Mouse (Mus musculus) liver, embryonic 12.5 days (tissue): Measurements from ENCODE around the gene Slco3a1. TPM values are rescaled to one million over a fixed set of nuclear protein-coding genes. Genes with fewer than 3 reads are reported as not detected.
A peak's percentile ranks its signal among the peaks of the same experiment; 100 is the strongest.

Experiments
- ATAC-seq: fragments of 200-750 bp; cut with Nextera tagmentation; 2 replicates; pipeline ENCODE4 v1.8.0; 2017; ENCODE audit warnings: moderate number of reproducible peaks, mild to moderate bottlenecking, moderate library complexity
- H3K27ac ChIP-seq: fragments of 300-500 bp; sonication (generic); 2 replicates; pipeline ENCODE4 v1.5.1; 2016; ENCODE audit warnings: mild to moderate bottlenecking
- H3K27me3 ChIP-seq: fragments of 300-500 bp; sonication (generic); replicated peaks from 2 replicates; pipeline ENCODE4 v1.6.1; 2016; ENCODE audit warnings: mild to moderate bottlenecking, moderate library complexity
- H3K36me3 ChIP-seq: fragments of 300-500 bp; sonication (generic); 2 replicates; pipeline ENCODE4 v1.6.1; 2016; ENCODE audit warnings: mild to moderate bottlenecking, moderate library complexity
- H3K4me1 ChIP-seq: fragments of 300-500 bp; sonication (generic); 2 replicates; pipeline ENCODE4 v1.6.1; 2016
- H3K4me2 ChIP-seq: fragments of 300-500 bp; sonication (generic); 2 replicates; pipeline ENCODE4 v1.6.1; 2016; ENCODE audit warnings: mild to moderate bottlenecking, moderate library complexity
- H3K4me3 ChIP-seq: fragments of 300-500 bp; sonication (generic); 2 replicates; pipeline ENCODE4 v1.5.1; 2016; ENCODE audit warnings: mild to moderate bottlenecking, moderate library complexity
- H3K9ac ChIP-seq: fragments of 300-500 bp; sonication (generic); 2 replicates; pipeline ENCODE4 v1.6.1; 2016; ENCODE audit warnings: mild to moderate bottlenecking, moderate library complexity
- H3K9me3 ChIP-seq: fragments of 300-500 bp; sonication (generic); replicated peaks from 2 replicates; pipeline ENCODE4 v1.6.1; 2016; ENCODE audit warnings: mild to moderate bottlenecking, moderate library complexity
- WGBS: fragments of 180-500 bp; shearing (Covaris S2); methylation state at CpG from one replicate; pipeline ENCODE4 v1.1.7; 2016; ENCODE audit not compliant: insufficient replicate concordance; 5-methylcytosine and 5-hydroxymethylcytosine counted together
- polyA plus RNA-seq: library from polyadenylated mRNA; unstranded; fragments of >200 nt; fragmentation: Nextera tagmentation; extraction: Ambion mirVana; gene quantifications from 2 replicates; pipeline ENCODE4 v1.2.1, GENCODE M21; 2016

The Slco3a1 gene
- 2.1 and 2.8 TPM in 2 replicates for polyA plus RNA-seq

DNA sequence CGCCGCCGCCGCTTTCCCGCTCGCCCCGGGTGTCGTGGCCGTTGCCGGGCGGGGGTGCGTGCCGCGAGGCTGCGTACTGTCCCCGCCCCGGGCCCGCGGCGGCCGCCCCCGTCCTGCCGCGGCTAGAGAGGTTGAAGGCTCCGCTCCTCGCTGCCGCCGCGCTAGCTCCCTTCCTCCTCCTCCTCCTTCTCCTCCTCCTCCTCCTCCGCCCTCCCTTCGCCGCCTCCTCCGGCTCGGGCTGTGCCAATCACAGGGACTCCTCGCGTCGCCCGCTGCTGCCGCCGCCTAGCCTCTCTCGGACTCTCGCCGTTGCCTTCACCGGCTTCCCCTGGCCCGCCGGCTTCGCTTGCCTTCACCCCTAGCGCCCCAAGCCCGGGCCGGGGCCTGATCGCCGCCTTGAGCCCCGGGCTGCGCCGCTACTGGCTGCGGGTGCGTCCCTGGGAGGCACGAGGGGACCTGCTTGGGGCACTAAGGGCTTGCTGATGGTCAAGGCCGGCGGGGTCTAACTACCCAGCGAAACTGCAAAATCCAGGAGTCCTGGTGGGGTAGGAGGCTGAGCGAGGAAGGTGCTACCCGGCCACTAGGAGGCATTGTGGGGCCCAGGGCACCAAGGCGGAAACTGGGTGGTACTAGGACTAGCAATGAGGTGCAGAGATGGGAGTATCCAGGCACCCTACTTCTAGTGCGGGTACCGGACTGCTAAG, at the start of gene Slco3a1:
Gene Slco3a1 (minus strand): TSS at position 173 of the 704 bp plus-strand sequence.
- H3K27me3 ChIP-seq = peaks cover 60% of the 10 kb centered on the region
- H3K4me2 ChIP-seq = peak within 1 kb of the TSS; percentile 80
- peak; percentile 73 for ATAC-seq
- no peaks in the 10 kb centered on the region for H3K36me3 ChIP-seq
- peak within 1 kb of the TSS; percentile 60 for H3K4me3 ChIP-seq
- peaks cover 10% of the 10 kb centered on the region; the same call in 1 of the 2 replicates for H3K4me1 ChIP-seq
- no peak within 1 kb of the TSS for H3K27ac ChIP-seq
- no peaks in the 10 kb centered on the region for H3K9me3 ChIP-seq
- H3K9ac ChIP-seq = peak within 1 kb of the TSS; percentile 52; the same call in 1 of the 2 replicates
- WGBS = 2% methylated on average over 51 of the region's 66 CpGs

DNA sequence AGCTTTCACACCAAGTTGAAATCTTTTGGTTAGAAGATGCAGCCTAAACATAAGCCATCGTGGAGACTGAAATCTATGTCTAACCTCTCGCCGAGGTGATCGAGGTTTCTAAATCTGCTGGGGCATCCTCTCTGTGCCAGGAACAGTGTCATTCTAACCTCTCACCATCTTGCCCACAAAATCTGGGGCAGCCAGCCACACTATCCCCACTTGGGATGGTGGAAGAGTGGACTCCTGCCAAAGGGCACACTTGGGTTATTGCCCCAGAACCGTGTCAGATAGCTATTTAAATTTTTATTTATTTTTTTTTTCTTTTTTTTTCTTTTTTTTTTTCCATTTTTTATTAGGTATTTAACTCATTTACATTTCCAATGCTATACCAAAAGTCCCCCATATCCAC, 46.4 kb upstream of the Slco3a1 start:
- Histone ChIP-seq H3K36me3 (no peaks in the 10 kb centered on the region), H3K9ac (no peak overlapping the region), H3K4me3 (no peak overlapping the region), H3K4me2 (no peak overlapping the region), H3K4me1 (no peaks in the 10 kb centered on the region), H3K9me3 (no peaks in the 10 kb centered on the region), H3K27me3 (no peaks in the 10 kb centered on the region), H3K27ac (no peak overlapping the region)
- 77% methylated on average over 5 of the region's 5 CpGs for WGBS
- ATAC-seq = no peak

DNA sequence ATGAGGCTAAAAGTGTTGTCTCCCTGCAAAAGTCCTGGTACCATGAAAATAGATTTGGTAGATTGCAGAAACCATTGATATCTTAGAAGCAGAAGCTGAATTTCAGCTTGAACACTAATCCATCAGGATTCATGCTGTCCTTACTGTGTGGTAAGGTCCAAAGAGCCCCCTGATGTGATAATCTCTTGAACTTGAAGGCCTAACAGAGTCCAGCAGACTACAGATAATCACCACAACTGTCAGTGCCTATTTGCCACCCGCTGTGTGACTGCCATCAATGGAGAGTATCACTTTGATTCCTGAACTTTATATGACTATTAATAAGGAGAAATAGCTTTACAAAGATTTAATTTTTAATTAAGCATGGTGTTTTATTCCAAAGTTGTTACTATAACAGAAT, 24.8 kb upstream of the Slco3a1 start:
- Histone ChIP-seq H3K4me1 (no peaks in the 10 kb centered on the region), H3K4me3 (no peak overlapping the region), H3K4me2 (no peak overlapping the region), H3K27ac (no peak overlapping the region), H3K36me3 (no peaks in the 10 kb centered on the region), H3K9me3 (no peaks in the 10 kb centered on the region), H3K27me3 (no peaks in the 10 kb centered on the region), H3K9ac (no peak overlapping the region)
- ATAC-seq = no peak
- 60% methylated on average over 1 of the region's 1 CpGs for WGBS

DNA sequence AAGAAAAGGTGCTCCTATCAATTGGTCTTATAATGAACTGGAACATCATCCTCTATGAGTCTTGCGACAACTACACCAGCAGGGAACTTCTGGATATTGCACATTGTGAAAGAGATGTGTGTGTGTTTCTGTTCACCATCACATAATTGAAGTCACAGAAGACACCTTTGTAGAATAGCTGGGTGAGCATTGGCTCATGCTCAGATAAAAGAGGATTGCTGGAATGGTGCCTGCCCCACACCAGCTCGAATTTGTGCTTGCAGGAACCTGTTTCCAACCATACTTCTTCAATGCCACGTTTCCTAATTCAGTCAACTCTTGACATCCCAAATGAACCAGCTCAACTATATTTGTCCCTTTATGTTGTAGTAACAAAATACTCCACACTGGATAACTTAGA, 21.1 kb upstream of the Slco3a1 start:
- H3K4me1 ChIP-seq = no peaks in the 10 kb centered on the region
- no peak overlapping the region for H3K27ac ChIP-seq
- H3K4me3 ChIP-seq = no peak overlapping the region
- ATAC-seq = no peak
- H3K36me3 ChIP-seq = no peaks in the 10 kb centered on the region
- H3K27me3 ChIP-seq = no peaks in the 10 kb centered on the region
- WGBS = 54% methylated on average over 3 of the region's 3 CpGs
- no peaks in the 10 kb centered on the region for H3K9me3 ChIP-seq
- H3K4me2 ChIP-seq = no peak overlapping the region
- H3K9ac ChIP-seq = no peak overlapping the region

DNA sequence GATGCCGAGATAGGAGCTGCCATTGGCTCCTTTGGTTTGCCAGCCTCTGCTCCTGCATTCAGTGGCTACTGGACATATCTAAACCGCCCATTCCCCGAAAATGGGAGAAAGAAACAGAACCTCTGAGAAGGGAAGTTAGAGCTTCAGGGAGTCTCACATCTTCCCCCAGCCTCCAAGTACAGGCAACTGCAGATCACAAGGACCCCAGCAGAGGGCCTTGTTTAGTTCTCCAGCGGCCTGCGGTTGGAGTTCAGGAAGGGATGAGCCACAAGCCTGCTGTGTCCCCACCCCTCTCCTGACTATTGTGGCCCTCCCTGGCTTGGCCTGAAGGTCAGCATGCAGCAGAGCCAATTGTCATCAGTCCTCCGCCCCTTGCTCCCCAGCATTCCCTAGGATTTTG, 836 bp upstream of the Slco3a1 start:
- H3K4me3 ChIP-seq = peak overlapping the region; percentile 60; the same call in 1 of the 2 replicates
- ATAC-seq = peak; percentile 24; the same call in 1 of the 2 replicates
- H3K4me1 ChIP-seq = peaks cover 9% of the 10 kb centered on the region; the same call in 1 of the 2 replicates
- peaks cover 60% of the 10 kb centered on the region for H3K27me3 ChIP-seq
- 12% methylated on average over 6 of the region's 6 CpGs for WGBS
- H3K9me3 ChIP-seq = no peaks in the 10 kb centered on the region
- H3K9ac ChIP-seq = no peak overlapping the region
- H3K36me3 ChIP-seq = no peaks in the 10 kb centered on the region
- H3K27ac ChIP-seq = no peak overlapping the region
- H3K4me2 ChIP-seq = peak overlapping the region; percentile 80

DNA sequence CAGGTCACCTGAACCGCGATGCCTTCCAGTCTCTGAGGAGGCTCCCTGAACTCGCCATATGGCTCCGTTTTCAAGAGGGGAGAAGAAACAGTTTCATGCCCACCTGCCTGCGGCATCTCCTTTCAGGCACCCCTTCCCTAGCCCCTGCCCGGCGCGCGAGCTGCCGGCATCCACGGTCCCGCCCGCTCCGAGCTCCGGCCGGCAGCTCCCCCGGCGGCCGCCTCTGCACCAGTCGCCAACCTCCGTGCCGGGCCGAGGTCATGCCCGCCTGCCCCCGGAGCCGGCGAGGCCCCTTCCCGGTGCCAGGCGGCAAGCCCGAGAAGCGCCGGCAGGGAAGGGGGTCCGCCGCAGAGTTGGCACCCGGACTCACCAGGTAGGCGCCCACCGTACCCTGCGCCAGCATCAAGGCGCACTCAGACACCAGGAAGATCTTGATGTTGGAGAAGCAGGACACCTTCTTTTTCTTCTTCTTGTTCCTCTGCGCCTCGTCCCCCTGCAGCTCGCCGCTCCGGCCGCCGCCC, 479 bp downstream of the Slco3a1 start:
- Histone ChIP-seq H3K27me3 (peaks cover 60% of the 10 kb centered on the region), H3K9ac (peak overlapping the region; percentile 52; the same call in 1 of the 2 replicates), H3K36me3 (no peaks in the 10 kb centered on the region), H3K4me1 (peaks cover 14% of the 10 kb centered on the region; the same call in 1 of the 2 replicates), H3K27ac (no peak overlapping the region), H3K4me2 (peak overlapping the region; percentile 80), H3K9me3 (no peaks in the 10 kb centered on the region), H3K4me3 (peak overlapping the region; percentile 60)
- WGBS = under 1% methylated on average over 44 of the region's 46 CpGs
- ATAC-seq = no peak

DNA sequence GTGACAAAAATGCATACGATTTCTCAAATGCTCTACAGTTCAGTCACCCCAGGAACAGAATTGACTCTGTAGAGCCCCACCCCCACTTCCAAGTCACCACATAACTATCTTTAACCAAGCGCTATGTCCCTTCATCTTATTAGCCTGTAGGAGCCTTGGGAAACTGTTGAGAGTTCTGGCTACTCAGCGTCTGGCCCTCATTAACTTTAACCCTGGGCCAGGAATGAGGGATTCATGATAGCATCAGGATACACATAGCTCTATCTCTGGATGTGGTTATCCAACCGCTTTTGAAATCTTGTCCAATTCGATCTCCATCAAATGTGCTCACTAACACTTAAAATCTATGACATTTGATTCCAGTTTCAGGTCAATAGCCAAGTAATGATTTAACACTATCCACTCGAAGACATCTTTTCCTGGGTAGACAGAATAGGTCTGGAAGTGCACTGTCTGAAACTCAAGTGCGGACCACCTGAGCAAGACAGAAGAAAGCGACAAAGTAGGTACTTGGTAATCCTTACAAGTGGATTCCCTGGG, 1.4 kb downstream of the Slco3a1 start:
- Histone ChIP-seq H3K27me3 (peaks cover 60% of the 10 kb centered on the region), H3K4me1 (peaks cover 14% of the 10 kb centered on the region; the same call in 1 of the 2 replicates), H3K9ac (no peak overlapping the region), H3K4me2 (peak overlapping the region; percentile 80), H3K4me3 (peak overlapping the region; percentile 60; the same call in 1 of the 2 replicates), H3K27ac (no peak overlapping the region), H3K9me3 (no peaks in the 10 kb centered on the region), H3K36me3 (no peaks in the 10 kb centered on the region)
- ATAC-seq = no peak
- WGBS = 47% methylated on average over 8 of the region's 8 CpGs

DNA sequence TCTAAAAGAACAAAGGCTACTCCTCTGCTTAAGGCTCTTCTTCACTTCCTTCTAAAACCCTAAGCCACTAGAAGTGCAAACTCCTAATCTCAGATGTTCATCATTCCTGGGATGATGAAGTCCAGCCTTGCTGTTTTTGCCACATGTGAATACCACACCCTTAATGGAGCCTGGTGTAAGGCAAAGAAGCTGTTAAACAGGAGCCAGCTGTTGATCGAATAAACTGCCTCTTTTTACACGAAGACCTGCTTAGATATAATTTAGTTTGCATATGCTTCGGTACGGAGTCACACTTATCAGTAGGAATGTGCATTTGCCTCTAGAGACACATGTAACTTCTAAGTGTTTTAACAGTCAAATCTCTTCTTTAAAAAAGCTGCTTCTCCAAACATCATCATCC, 2.0 kb downstream of the Slco3a1 start:
- no peak overlapping the region for H3K27ac ChIP-seq
- H3K4me2 ChIP-seq = no peak overlapping the region
- H3K36me3 ChIP-seq = no peaks in the 10 kb centered on the region
- no peak overlapping the region for H3K4me3 ChIP-seq
- no peak for ATAC-seq
- H3K4me1 ChIP-seq = peaks cover 14% of the 10 kb centered on the region; the same call in 1 of the 2 replicates
- peaks cover 60% of the 10 kb centered on the region for H3K27me3 ChIP-seq
- no peaks in the 10 kb centered on the region for H3K9me3 ChIP-seq
- WGBS = 48% methylated on average over 4 of the region's 4 CpGs
- H3K9ac ChIP-seq = no peak overlapping the region

DNA sequence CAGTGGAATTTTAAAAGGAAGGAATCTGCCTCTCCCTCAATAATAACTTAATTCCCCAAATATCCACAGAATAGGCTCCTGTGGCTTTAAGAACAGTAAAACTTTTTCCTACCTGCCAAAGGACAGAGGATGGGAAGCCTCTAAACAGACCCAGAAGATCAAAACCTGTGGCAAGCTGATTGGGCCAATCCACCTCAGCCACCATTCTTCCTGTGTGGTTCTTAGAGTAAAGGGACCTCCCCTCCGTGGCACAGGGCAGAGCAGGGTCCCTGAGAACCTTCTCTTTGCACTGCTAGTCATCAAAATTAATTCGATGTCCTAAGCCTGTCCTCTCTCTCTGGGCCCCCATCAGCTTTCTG, 2.6 kb downstream of the Slco3a1 start:
- WGBS = 28% methylated on average over 2 of the region's 2 CpGs
- peaks cover 14% of the 10 kb centered on the region; the same call in 1 of the 2 replicates for H3K4me1 ChIP-seq

DNA sequence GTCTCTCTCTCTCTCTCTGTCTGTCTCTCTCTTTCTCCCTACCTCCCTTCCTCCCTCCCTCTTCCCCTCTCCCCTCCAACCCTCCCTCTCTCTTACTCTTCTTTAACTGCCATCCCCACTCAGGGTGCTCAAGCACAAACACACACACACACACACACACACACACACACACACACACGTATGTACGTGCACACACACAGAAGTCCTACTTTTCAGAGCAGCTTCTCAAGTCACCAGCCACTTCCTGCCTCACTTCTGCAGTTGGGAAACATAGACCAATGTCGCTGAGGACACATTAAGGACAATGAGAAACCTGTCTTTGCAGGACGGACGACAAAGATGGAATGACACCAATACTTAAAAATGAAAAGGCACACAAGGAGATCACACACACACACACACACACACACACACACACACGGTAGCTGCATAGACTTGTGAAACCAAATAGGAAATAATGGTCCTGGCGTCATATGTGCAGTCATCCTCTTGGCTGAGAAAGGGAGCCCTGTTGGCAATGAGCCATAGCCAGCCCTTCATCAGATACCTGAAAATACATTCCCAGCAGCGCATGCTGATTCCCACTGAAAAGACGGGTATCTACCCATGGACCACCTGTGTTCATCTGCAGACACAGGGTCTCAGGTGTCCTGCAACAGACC, 3.1 kb downstream of the Slco3a1 start:
- WGBS = 51% methylated on average over 9 of the region's 9 CpGs
- no peaks in the 10 kb centered on the region for H3K9me3 ChIP-seq
- no peak for ATAC-seq
- no peak overlapping the region for H3K9ac ChIP-seq
- no peaks in the 10 kb centered on the region for H3K36me3 ChIP-seq
- peaks cover 14% of the 10 kb centered on the region; the same call in 1 of the 2 replicates for H3K4me1 ChIP-seq
- no peak overlapping the region for H3K4me2 ChIP-seq
- H3K27me3 ChIP-seq = peaks cover 53% of the 10 kb centered on the region
- H3K27ac ChIP-seq = no peak overlapping the region
- H3K4me3 ChIP-seq = no peak overlapping the region

More for the DNA sequence above, 2.6 kb downstream of the Slco3a1 start:
- Histone ChIP-seq H3K4me3 (no peak overlapping the region), H3K27ac (no peak overlapping the region), H3K9ac (no peak overlapping the region), H3K4me2 (no peak overlapping the region), H3K9me3 (no peaks in the 10 kb centered on the region), H3K27me3 (peaks cover 58% of the 10 kb centered on the region), H3K36me3 (no peaks in the 10 kb centered on the region)
- ATAC-seq = no peak

DNA sequence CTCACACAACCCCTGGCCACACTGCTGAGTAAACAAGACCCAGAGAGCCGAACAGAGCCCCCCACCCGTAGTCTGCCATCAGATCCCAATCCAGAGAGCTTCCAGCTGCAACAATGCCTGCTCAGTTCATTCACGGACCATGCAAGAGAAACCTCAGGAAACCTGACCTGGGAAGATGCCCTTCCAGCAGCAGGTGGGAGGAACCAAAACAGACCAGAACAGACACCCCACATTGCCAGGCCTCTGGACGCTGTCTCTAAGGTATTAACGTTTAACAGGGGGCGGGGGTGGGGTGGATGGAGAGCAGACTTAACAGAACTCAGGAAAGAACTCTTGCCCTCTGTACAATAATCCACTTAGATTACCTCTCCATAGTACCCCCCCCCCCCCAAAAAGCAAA, 4.9 kb downstream of the Slco3a1 start:
- H3K27ac ChIP-seq = no peak overlapping the region
- no peaks in the 10 kb centered on the region for H3K9me3 ChIP-seq
- no peak for ATAC-seq
- H3K27me3 ChIP-seq = peaks cover 35% of the 10 kb centered on the region
- no peak overlapping the region for H3K4me2 ChIP-seq
- no peak overlapping the region for H3K9ac ChIP-seq
- H3K4me1 ChIP-seq = peaks cover 10% of the 10 kb centered on the region; the same call in 1 of the 2 replicates
- no peaks in the 10 kb centered on the region for H3K36me3 ChIP-seq
- WGBS = 32% methylated on average over 6 of the region's 6 CpGs
- no peak overlapping the region for H3K4me3 ChIP-seq
